ENCODE assay signal across 10 mouse cellular contexts in genomic region chr13:37056662-37057061, GRCm38 (mm10). TPM values are rescaled to one million over a fixed set of nuclear protein-coding genes. Genes with fewer than 3 reads are reported as not detected.
DNase-seq lines count a peak whose midpoint lies in the region; ATAC-seq lines count a peak whose summit lies in the region.
"Had no signal": no experiment of that assay in that cellular context is flagged by ENCODE, and none has a peak within 500 bp of the region (broad histone marks: within the 10 kb centered on the region; RNA-seq: fewer than 3 reads in every experiment).

No protein-coding gene starts in this region.

- 88% methylated on average over 7 of the region's 7 CpGs for WGBS in hindbrain, embryonic 13.5 days

- peak; percentile 11 for DNase-seq in adrenal gland, postnatal 14 days
- DNase-seq in adrenal gland, adult 18-20 months (ENCODE audit: low spot score in 2 of 2): no peak
- DNase-seq in right cerebral cortex, postnatal 10 days (ENCODE audit: low spot score in 2 of 2): peak; percentile 25 to 28
- DNase-seq in right cerebral cortex, postnatal 25 days: no peak
- peak; percentile 48 for DNase-seq in lung, postnatal 25 days (ENCODE audit: low spot score)
- DNase-seq in thymus, postnatal 4 days: peak; percentile 51
- no peak for DNase-seq in frontal cortex, postnatal 14 days (ENCODE audit: low spot score in 2 of 2)

- H3K9me3 ChIP-seq in hindbrain, embryonic 13.5 days: no peaks in the 10 kb centered on the region
- H3K9me3 ChIP-seq: midbrain, embryonic 12.5 days had no signal

- H3K4me3 ChIP-seq in hindbrain, embryonic 13.5 days: no peak overlapping the region
- H3K4me3 ChIP-seq: midbrain, embryonic 12.5 days had no signal

- H3K36me3 ChIP-seq in hindbrain, embryonic 13.5 days: no peaks in the 10 kb centered on the region
- H3K36me3 ChIP-seq: midbrain, embryonic 12.5 days had no signal

- no peak overlapping the region for H3K9ac ChIP-seq in hindbrain, embryonic 13.5 days
- H3K9ac ChIP-seq: midbrain, embryonic 12.5 days had no signal

- no peak overlapping the region for H3K4me2 ChIP-seq in hindbrain, embryonic 13.5 days
- H3K4me2 ChIP-seq: midbrain, embryonic 12.5 days had no signal

- 0 out of 2 replicates have a peak, but pooled peaks cover 2% of the 10 kb centered on the region for H3K4me1 ChIP-seq in hindbrain, embryonic 13.5 days (replicated peaks)
- H3K4me1 ChIP-seq: midbrain, embryonic 12.5 days had no signal

- H3K27ac ChIP-seq in hindbrain, embryonic 13.5 days: no peak overlapping the region
- H3K27ac ChIP-seq: midbrain, embryonic 12.5 days had no signal

- no peaks in the 10 kb centered on the region for H3K27me3 ChIP-seq in hindbrain, embryonic 13.5 days
- H3K27me3 ChIP-seq: midbrain, embryonic 12.5 days had no signal

- ATAC-seq in hindbrain, embryonic 13.5 days (ENCODE audit: low FRiP score): no peak
- ATAC-seq: activated CD4-positive, CD25-positive, alpha-beta regulatory T cell, adult 4 months had no signal

RNA-seq across cellular contexts. Expression of gene F13a1, which starts 6.6 kb away (rescaled TPM):
- total RNA-seq in adrenal gland, postnatal 14 days (2021): 12.8 and 16.0 TPM in 2 replicates
- 10 to 100 TPM; 13.4 to 23.0 TPM for total RNA-seq in adrenal gland, adult 18-20 months (2021)
- 12.1 and 15.5 TPM in 2 replicates for polyA plus RNA-seq in hindbrain, embryonic 13.5 days (2015; fragmentation: Nextera tagmentation; extraction: Ambion mirVana)

Comparison
In these comparisons a context has a peak if more than half of its experiments do, and no peak if none do; other contexts are left out.
1. DNase-seq: peak in adrenal gland, postnatal 14 days (single experiment), right cerebral cortex, postnatal 10 days (2 of 2), lung, postnatal 25 days (single experiment) and thymus, postnatal 4 days (single experiment); none in adrenal gland, adult 18-20 months (0 of 2), right cerebral cortex, postnatal 25 days (single experiment) and frontal cortex, postnatal 14 days (0 of 2).